ENCODE assay signal across 7 mouse cellular contexts in genomic region chr9:108452291-108452906, GRCm38 (mm10). TPM values are rescaled to one million over a fixed set of nuclear protein-coding genes. Genes with fewer than 3 reads are reported as not detected.
DNase-seq lines count a peak whose midpoint lies in the region; ATAC-seq and TF ChIP-seq lines count a peak whose summit lies in the region.

No protein-coding gene starts in this region.

- H3K9me3 ChIP-seq in embryonic facial prominence, embryonic 12.5 days, result no peaks in the 10 kb centered on the region
- no peaks in the 10 kb centered on the region for H3K9me3 ChIP-seq in limb, embryonic 12.5 days
- no peaks in the 10 kb centered on the region for H3K9me3 ChIP-seq in midbrain, embryonic 14.5 days (ENCODE audit: control insufficient read depth, low read length)

- peak overlapping the region; percentile 84 for H3K27ac ChIP-seq in embryonic facial prominence, embryonic 12.5 days
- peak overlapping the region; percentile 43 for H3K27ac ChIP-seq in heart, adult 2 months
- no peak overlapping the region for H3K27ac ChIP-seq in kidney, adult 2 months (ENCODE audit: insufficient read depth, low read depth, low read length)
- H3K27ac ChIP-seq in limb, embryonic 12.5 days, result peak overlapping the region; percentile 89
- H3K27ac ChIP-seq in midbrain, embryonic 14.5 days (replicated peaks; ENCODE audit: low read depth, low read length), result peak overlapping the region; percentile 90

- peak overlapping the region; percentile 59 for H3K9ac ChIP-seq in embryonic facial prominence, embryonic 12.5 days
- H3K9ac ChIP-seq in heart, adult 2 months (ENCODE audit: low read depth, low read length), result peak overlapping the region; percentile 53
- peak overlapping the region; percentile 63 for H3K9ac ChIP-seq in limb, embryonic 12.5 days (replicated peaks)
- H3K9ac ChIP-seq in midbrain, embryonic 14.5 days (replicated peaks; ENCODE audit: low read length), result peak overlapping the region; percentile 75

- peaks cover 14% of the 10 kb centered on the region for H3K36me3 ChIP-seq in embryonic facial prominence, embryonic 12.5 days
- H3K36me3 ChIP-seq in heart, adult 2 months (ENCODE audit: control insufficient read depth, insufficient read depth, low read length), result no peaks in the 10 kb centered on the region
- H3K36me3 ChIP-seq in kidney, adult 2 months (ENCODE audit: control insufficient read depth, insufficient read depth, low read length), result no peaks in the 10 kb centered on the region
- H3K36me3 ChIP-seq in limb, embryonic 12.5 days, result peaks cover 21% of the 10 kb centered on the region
- H3K36me3 ChIP-seq in midbrain, embryonic 14.5 days (ENCODE audit: control insufficient read depth, insufficient read depth, low read length), result peaks cover 17% of the 10 kb centered on the region

- TF ChIP-seq POLR2A in heart, adult 2 months (IDR thresholded peaks at IDR 0.05; ENCODE audit: insufficient read depth, low read depth, low read length), result no peak
- no peak for TF ChIP-seq POLR2A in kidney, adult 2 months (IDR thresholded peaks at IDR 0.05; ENCODE audit: low read depth, low read length)

- intact Hi-C loops in heart, adult 2 months (cut with DNase I), result loop anchor here (5.0 kb wide), 2 partner anchors 40 to 70 kb away; partner anchors contain the start of gene Usp19

- peak overlapping the region; percentile 65 for H3K4me2 ChIP-seq in embryonic facial prominence, embryonic 12.5 days (replicated peaks)
- peak overlapping the region; percentile 74 for H3K4me2 ChIP-seq in limb, embryonic 12.5 days
- peak overlapping the region; percentile 75 for H3K4me2 ChIP-seq in midbrain, embryonic 14.5 days (ENCODE audit: low read length)

- no peak for TF ChIP-seq EP300 in heart, adult 2 months (IDR thresholded peaks at IDR 0.05; ENCODE audit: insufficient read depth, low read depth, low read length)

- H3K79me2 ChIP-seq in heart, adult 2 months (replicated peaks; ENCODE audit: control insufficient read depth, insufficient read depth, low read length), result no peaks in the 10 kb centered on the region

- TF ChIP-seq CTCF in heart, adult 2 months (IDR thresholded peaks at IDR 0.05), result peak; percentile 100
- TF ChIP-seq CTCF in kidney, adult 2 months (conservative IDR thresholded peaks at IDR 0.05; ENCODE audit: insufficient read depth, insufficient read length, low read depth, low read length), result peak; percentile 71

- ATAC-seq in embryonic facial prominence, embryonic 12.5 days (ENCODE audit: insufficient number of reproducible peaks, insufficient read depth, low FRiP score, low TSS enrichment), result peak; percentile 83
- peak; percentile 91 for ATAC-seq in limb, embryonic 12.5 days (ENCODE audit: insufficient number of reproducible peaks, insufficient read depth, low FRiP score, low TSS enrichment, low read depth)
- peak; percentile 83 for ATAC-seq in midbrain, embryonic 14.5 days (ENCODE audit: low FRiP score, low TSS enrichment)

- under 1% methylated on average over 40 of the region's 40 CpGs for WGBS in embryonic facial prominence, embryonic 12.5 days
- 1% methylated on average over 40 of the region's 40 CpGs for WGBS in heart, adult 2 months
- WGBS in kidney, adult 2 months, result under 1% methylated on average over 40 of the region's 40 CpGs
- under 1% methylated on average over 40 of the region's 40 CpGs for WGBS in limb, embryonic 12.5 days
- WGBS in midbrain, embryonic 14.5 days, result under 1% methylated on average over 40 of the region's 40 CpGs

- H3K4me1 ChIP-seq in embryonic facial prominence, embryonic 12.5 days, result peaks cover 38% of the 10 kb centered on the region
- 0 out of 2 replicates have a peak, but pooled peaks cover 2% of the 10 kb centered on the region for H3K4me1 ChIP-seq in heart, adult 2 months (ENCODE audit: control insufficient read depth, insufficient read depth, low read length)
- peaks cover 8% of the 10 kb centered on the region for H3K4me1 ChIP-seq in kidney, adult 2 months (ENCODE audit: control insufficient read depth, insufficient read depth, low read length)
- H3K4me1 ChIP-seq in limb, embryonic 12.5 days (replicated peaks), result peaks cover 42% of the 10 kb centered on the region
- H3K4me1 ChIP-seq in midbrain, embryonic 14.5 days (ENCODE audit: control insufficient read depth, insufficient read depth, low read length), result peaks cover 42% of the 10 kb centered on the region

- DNase-seq in adrenal gland, postnatal 25 days, result peak; percentile 91
- DNase-seq in heart, adult 2 months, result peak; percentile 85 to 90
- DNase-seq in kidney, adult 2 months, result peak; percentile 85
- DNase-seq in midbrain, embryonic 14.5 days, result peak; percentile 96
- peak; percentile 61 to 85 for DNase-seq in spleen, adult 18-20 months

- H3K4me3 ChIP-seq in embryonic facial prominence, embryonic 12.5 days, result peak overlapping the region; percentile 53
- H3K4me3 ChIP-seq in heart, adult 2 months, result peak overlapping the region; percentile 67
- peak overlapping the region; percentile 79 for H3K4me3 ChIP-seq in kidney, adult 2 months (ENCODE audit: insufficient read depth, low read depth, low read length)
- peak overlapping the region; percentile 57 for H3K4me3 ChIP-seq in limb, embryonic 12.5 days (replicated peaks)
- H3K4me3 ChIP-seq in midbrain, embryonic 14.5 days (replicated peaks; ENCODE audit: low read depth, low read length), result peak overlapping the region; percentile 60

- no peaks in the 10 kb centered on the region for H3K27me3 ChIP-seq in embryonic facial prominence, embryonic 12.5 days
- H3K27me3 ChIP-seq in heart, adult 2 months (ENCODE audit: control insufficient read depth, insufficient read depth, low read length), result no peaks in the 10 kb centered on the region
- no peaks in the 10 kb centered on the region for H3K27me3 ChIP-seq in kidney, adult 2 months (replicated peaks; ENCODE audit: control insufficient read depth, insufficient read depth, low read length)
- no peaks in the 10 kb centered on the region for H3K27me3 ChIP-seq in limb, embryonic 12.5 days
- no peaks in the 10 kb centered on the region for H3K27me3 ChIP-seq in midbrain, embryonic 14.5 days (ENCODE audit: control insufficient read depth, insufficient read depth, low read length)

RNA-seq across cellular contexts. Expression of gene Ccdc71, which starts 7.9 kb away (rescaled TPM):
- total RNA-seq in adrenal gland, postnatal 25 days (2021), result 36.9 and 51.4 TPM in 2 replicates
- 53.1 and 58.3 TPM in 2 replicates for polyA plus RNA-seq in embryonic facial prominence, embryonic 12.5 days (2016; fragmentation: Nextera tagmentation; extraction: Ambion mirVana)
- 10 to 100 TPM; 22.5 to 26.6 TPM for total RNA-seq in heart, adult 2 months (2021)
- polyA plus RNA-seq in heart, adult 2 months (2012; rRNA removed), result 14.7 and 16.7 TPM in 2 replicates
- 26.0 and 33.5 TPM in 2 replicates for polyA plus RNA-seq in kidney, adult 2 months (2012; rRNA removed)
- polyA plus RNA-seq in limb, embryonic 12.5 days (2016; fragmentation: Nextera tagmentation; extraction: Ambion mirVana), result 44.6 and 49.5 TPM in 2 replicates
- polyA plus RNA-seq in midbrain, embryonic 14.5 days (2014; fragmentation: Nextera tagmentation; extraction: Ambion mirVana), result 48.8 and 58.2 TPM in 2 replicates

RNA-seq across cellular contexts. Expression of gene Klhdc8b, which starts 9.0 kb away (rescaled TPM):
- 33.2 and 38.8 TPM in 2 replicates for total RNA-seq in adrenal gland, postnatal 25 days (2021)
- polyA plus RNA-seq in embryonic facial prominence, embryonic 12.5 days (2016; fragmentation: Nextera tagmentation; extraction: Ambion mirVana), result 44.5 and 46.0 TPM in 2 replicates
- total RNA-seq in heart, adult 2 months (2021), result 1 to 10 TPM; 4.9 to 5.8 TPM
- 21.5 and 26.6 TPM in 2 replicates for polyA plus RNA-seq in heart, adult 2 months (2012; rRNA removed)
- polyA plus RNA-seq in kidney, adult 2 months (2012; rRNA removed), result 35.0 and 35.8 TPM in 2 replicates
- polyA plus RNA-seq in limb, embryonic 12.5 days (2016; fragmentation: Nextera tagmentation; extraction: Ambion mirVana), result 33.0 and 36.0 TPM in 2 replicates
- 59.3 and 61.2 TPM in 2 replicates for polyA plus RNA-seq in midbrain, embryonic 14.5 days (2014; fragmentation: Nextera tagmentation; extraction: Ambion mirVana)

RNA-seq across cellular contexts. Expression of gene BC048562, which starts 16.1 kb away (rescaled TPM):
- total RNA-seq in adrenal gland, postnatal 25 days (2021), result not detected in 2 replicates
- not detected in 2 replicates for polyA plus RNA-seq in embryonic facial prominence, embryonic 12.5 days (2016; fragmentation: Nextera tagmentation; extraction: Ambion mirVana)
- total RNA-seq in heart, adult 2 months (2021), result not detected
- polyA plus RNA-seq in heart, adult 2 months (2012; rRNA removed), result not detected in 2 replicates
- not detected in 2 replicates for polyA plus RNA-seq in kidney, adult 2 months (2012; rRNA removed)
- not detected in 2 replicates for polyA plus RNA-seq in limb, embryonic 12.5 days (2016; fragmentation: Nextera tagmentation; extraction: Ambion mirVana)
- polyA plus RNA-seq in midbrain, embryonic 14.5 days (2014; fragmentation: Nextera tagmentation; extraction: Ambion mirVana), result not detected in 2 replicates

RNA-seq across cellular contexts. Expression of gene Ccdc36, which starts 24.1 kb away (rescaled TPM):
- total RNA-seq in adrenal gland, postnatal 25 days (2021), result not detected in 2 replicates
- polyA plus RNA-seq in embryonic facial prominence, embryonic 12.5 days (2016; fragmentation: Nextera tagmentation; extraction: Ambion mirVana), result 1.4 and 2.0 TPM in 2 replicates
- total RNA-seq in heart, adult 2 months (2021), result not detected
- not detected in 2 replicates for polyA plus RNA-seq in heart, adult 2 months (2012; rRNA removed)
- polyA plus RNA-seq in kidney, adult 2 months (2012; rRNA removed), result not detected in 2 replicates
- 2.1 and 2.4 TPM in 2 replicates for polyA plus RNA-seq in limb, embryonic 12.5 days (2016; fragmentation: Nextera tagmentation; extraction: Ambion mirVana)
- 0.98 and 1.4 TPM in 2 replicates for polyA plus RNA-seq in midbrain, embryonic 14.5 days (2014; fragmentation: Nextera tagmentation; extraction: Ambion mirVana)

RNA-seq across cellular contexts. Expression of gene Lamb2, which starts 27.1 kb away (rescaled TPM):
- total RNA-seq in adrenal gland, postnatal 25 days (2021), result 114 and 134 TPM in 2 replicates
- polyA plus RNA-seq in embryonic facial prominence, embryonic 12.5 days (2016; fragmentation: Nextera tagmentation; extraction: Ambion mirVana), result 51.3 and 58.5 TPM in 2 replicates
- total RNA-seq in heart, adult 2 months (2021), result 100 to 1,000 TPM; 326 to 360 TPM
- polyA plus RNA-seq in heart, adult 2 months (2012; rRNA removed), result 272 and 392 TPM in 2 replicates
- 80.4 and 89.1 TPM in 2 replicates for polyA plus RNA-seq in kidney, adult 2 months (2012; rRNA removed)
- 40.8 and 43.7 TPM in 2 replicates for polyA plus RNA-seq in limb, embryonic 12.5 days (2016; fragmentation: Nextera tagmentation; extraction: Ambion mirVana)
- 9.4 and 15.9 TPM in 2 replicates for polyA plus RNA-seq in midbrain, embryonic 14.5 days (2014; fragmentation: Nextera tagmentation; extraction: Ambion mirVana)
